Mouse (Mus musculus) T-helper 1 cell (primary cell): Measurements from ENCODE around the gene Gm43517.

Experiments
- in situ Hi-C: fragments of 300-600 bp; cut with MboI, MseI; formaldehyde crosslinking; loops from one replicate; pipeline ENCODE4 v1.15.1; 2025; ENCODE audit warnings: high pct_unique_total_duplicates

Gm43517 gene

GRCm38 (mm10) chr12:49384876-49385630 is at the start of gene Gm43517:
Gm43517 (plus strand) TSS chr12:49385174.
- in situ Hi-C loops: no loop called here

DNA sequence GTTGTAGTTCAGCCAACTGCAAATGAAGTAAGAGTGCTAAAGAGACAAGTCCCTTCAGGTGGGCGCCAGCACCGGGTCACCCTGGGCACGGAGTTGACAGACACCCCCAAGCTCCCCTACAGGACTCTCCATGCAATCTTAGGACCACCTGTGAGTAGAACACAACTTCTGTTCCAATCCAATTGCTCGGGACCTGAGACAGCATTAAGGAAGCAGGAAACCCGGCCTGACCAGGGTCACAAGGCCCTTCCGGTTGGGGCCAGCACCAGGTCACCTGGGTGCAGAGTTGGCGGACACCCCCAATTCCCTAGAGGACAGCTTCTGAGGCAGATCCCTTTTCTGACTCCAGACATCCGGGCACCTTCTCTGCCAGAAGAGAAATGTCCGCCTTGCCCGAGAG is 35.3 kb upstream of the Gm43517 start:
- in situ Hi-C loops: loop anchor here (25.0 kb wide), 1 partner anchor 1913 kb away; no protein-coding TSS in a partner anchor

GRCm38 (mm10) chr12:49368931-49369330 is 16.0 kb upstream of the Gm43517 start:
- in situ Hi-C loops: loop anchor here (25.0 kb wide), 1 partner anchor 1893 kb away; no protein-coding TSS in a partner anchor

- in situ Hi-C loops: loop anchor here (25.0 kb wide), 1 partner anchor 1890 kb away; no protein-coding TSS in a partner anchor
Observed at GRCm38 (mm10) chr12:49372170-49372569, 12.8 kb upstream of the Gm43517 start.

DNA sequence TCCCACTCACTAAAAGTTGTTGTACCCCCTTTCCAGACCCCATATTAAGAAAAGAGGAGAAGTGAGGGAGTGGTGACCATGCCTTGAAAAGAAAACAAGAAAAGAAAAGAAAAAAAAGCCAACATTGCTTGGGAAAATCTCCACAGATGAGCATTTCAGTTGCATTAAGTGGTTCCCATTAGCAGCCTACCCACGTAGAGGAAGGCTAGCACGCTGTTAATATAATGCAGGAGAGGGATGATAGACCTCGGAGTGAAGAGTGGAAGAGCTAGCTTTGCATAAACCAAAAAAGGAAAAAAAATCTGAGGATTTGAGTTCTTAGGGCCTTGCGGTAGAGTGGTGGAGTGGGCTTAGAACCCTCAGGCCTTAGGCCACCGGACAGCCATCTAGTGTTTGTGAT is 11.8 kb upstream of the Gm43517 start:
- in situ Hi-C loops: loop anchor here (25.0 kb wide), 1 partner anchor 1889 kb away; no protein-coding TSS in a partner anchor

DNA sequence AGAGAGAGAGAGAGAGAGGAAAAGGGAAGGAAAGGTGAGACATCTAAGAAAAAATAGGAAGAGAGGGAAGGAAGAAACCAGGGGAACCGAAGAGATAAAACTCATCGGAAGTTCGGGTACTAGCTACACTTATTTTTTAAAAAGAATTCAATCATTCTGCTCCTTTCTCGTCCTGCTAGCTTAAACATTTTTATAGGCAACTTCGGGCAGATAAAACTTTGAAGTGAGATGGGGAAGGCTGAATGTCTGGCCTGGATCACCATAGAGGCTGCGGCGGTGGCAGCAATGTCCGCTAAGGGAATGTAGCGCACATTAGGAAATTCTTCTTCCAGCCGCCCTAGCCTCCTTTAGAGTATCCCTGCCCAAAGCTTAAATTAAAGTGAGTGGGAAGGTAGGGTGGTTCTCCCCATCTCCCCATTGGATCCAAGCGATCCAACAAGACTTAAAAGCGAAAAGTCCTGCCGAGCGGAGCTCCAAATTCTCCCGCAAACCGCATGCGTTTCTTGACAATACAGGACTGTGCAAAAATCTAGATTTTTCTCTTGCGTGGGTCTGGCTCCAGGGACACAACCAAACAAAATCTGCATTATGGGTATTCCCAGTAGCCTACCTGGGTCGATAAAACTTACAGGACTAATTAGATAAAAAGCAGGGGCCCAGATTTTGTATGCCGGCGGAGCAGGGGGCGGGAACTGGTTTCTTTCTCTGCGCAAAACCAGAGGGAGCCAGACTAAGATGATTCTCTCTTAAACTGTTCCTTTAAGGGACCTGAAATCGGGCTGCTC is 11.0 kb upstream of the Gm43517 start:
- in situ Hi-C loops: loop anchor here (25.0 kb wide), 1 partner anchor 1888 kb away; no protein-coding TSS in a partner anchor

DNA sequence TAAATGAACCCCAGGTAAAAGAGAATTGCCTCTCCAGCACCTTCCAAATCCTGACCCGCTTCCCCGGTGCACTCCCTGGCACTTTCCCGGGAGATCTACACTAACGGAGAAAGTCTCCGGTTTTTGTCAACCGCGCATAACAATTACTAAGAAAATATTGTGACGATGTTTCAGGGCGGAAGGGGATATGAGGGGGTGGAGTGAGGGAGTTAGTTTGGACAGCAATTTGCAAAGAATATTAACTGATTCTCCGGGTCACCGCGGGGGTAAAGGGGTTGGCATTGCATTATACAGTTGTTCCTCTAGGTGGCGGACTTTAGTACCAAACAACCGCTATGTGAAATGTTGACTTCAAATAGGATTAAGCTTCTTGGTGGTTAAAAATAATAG is 10.4 kb upstream of the Gm43517 start:
- in situ Hi-C loops: loop anchor here (25.0 kb wide), 1 partner anchor 1888 kb away; no protein-coding TSS in a partner anchor

GRCm38 (mm10) chr12:49375427-49376317 is 9.3 kb upstream of the Gm43517 start:
- in situ Hi-C loops: no loop called here

- in situ Hi-C loops: no loop called here
Observed at GRCm38 (mm10) chr12:49376318-49376992, 8.5 kb upstream of the Gm43517 start.

DNA sequence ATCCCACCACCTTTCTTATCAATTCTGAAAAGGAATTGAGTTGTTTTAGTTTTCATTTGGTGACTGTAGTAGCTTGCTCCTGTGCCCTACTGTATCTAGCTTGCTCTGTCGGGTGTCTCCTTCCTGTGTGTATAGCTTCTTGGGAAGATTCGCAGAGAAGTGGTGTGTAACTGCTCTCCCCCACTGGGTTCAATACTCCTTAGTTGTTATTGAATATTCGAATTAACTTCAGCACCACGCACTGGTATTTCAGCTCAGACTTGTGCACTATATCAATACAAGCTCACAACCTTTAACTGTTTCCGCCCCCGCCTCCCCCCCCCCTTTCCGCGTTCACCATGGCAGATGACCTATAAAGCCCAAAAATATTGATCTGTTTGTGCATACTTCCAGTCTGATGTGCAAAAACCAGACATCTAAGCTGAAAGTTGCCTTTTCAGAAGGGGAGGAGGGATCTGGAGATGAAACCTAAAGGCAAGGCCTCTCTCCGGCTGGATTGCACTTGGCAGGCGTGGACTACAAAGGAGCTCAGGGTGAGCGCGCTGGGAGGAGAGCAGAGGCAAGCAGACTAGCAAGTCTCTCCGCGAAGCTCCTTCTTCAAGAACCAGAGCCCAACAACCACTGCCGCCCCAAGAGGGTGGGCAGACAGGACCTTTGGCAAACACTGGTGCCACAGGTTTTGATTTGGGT is 7.5 kb upstream of the Gm43517 start:
- in situ Hi-C loops: no loop called here

- in situ Hi-C loops: no loop called here
Observed at GRCm38 (mm10) chr12:49378920-49379319, 6.1 kb upstream of the Gm43517 start.

DNA sequence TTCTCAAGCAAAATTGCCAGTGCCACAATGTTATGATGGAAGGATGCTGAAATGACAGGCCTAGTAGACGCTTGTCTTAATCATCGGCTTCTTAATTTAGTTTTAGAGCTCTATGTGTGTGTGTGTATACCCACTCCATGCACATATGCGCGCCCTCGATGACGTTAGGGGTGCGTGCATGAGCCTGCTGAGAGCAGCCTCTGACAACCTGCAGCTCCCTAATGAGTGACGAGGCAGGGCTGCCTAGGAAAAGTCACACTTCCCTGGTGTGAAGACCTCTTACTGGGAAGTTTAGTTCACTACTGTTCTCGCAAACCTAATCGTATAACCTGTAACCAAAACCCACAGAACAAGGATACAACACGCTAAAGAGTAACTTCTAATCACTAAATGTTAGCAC is 5.5 kb upstream of the Gm43517 start:
- in situ Hi-C loops: no loop called here

DNA sequence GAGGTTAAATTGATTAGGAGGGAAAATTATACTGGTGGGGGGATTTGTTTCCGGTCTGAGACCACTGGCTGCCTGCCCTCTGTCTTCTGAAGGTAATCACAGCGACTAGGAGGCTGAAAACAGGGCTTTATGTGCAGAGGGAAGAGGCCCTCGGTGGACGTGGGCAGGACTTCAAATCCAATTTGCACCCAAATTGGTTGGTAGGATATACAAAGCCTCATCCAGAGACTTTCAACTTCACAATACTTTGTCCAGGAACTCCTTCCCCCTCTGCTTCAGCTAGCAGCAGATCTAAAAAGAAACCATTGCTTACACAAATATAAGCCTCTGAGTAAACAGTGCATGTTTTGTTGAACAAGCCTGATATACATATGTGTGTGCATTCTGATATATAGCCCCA is 4.5 kb upstream of the Gm43517 start:
- in situ Hi-C loops: no loop called here

DNA sequence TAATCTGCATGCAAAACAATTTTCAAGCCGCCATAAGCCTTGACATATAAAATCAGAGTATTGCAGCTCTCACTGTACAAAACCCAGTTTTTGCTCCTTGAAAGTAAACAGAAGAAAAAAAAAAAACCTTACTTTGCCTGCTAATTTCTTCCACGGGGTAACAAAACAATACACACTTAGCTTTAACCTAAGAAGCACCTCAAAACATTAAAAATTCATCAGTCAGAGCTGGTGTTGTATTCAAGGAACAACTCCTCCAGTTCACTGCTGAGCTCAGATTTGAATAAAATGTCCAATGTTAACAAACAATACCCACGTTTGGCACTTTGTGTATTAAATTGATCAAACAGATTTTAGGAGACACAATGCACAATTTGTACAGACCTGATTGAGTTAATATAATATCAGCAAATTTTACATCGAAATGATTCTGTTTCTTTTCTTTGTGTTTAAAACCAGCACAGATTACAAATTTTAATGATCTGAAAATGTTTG is 3.9 kb upstream of the Gm43517 start:
- in situ Hi-C loops: no loop called here

- in situ Hi-C loops: no loop called here
Observed at GRCm38 (mm10) chr12:49381721-49382365, 3.1 kb upstream of the Gm43517 start.

DNA sequence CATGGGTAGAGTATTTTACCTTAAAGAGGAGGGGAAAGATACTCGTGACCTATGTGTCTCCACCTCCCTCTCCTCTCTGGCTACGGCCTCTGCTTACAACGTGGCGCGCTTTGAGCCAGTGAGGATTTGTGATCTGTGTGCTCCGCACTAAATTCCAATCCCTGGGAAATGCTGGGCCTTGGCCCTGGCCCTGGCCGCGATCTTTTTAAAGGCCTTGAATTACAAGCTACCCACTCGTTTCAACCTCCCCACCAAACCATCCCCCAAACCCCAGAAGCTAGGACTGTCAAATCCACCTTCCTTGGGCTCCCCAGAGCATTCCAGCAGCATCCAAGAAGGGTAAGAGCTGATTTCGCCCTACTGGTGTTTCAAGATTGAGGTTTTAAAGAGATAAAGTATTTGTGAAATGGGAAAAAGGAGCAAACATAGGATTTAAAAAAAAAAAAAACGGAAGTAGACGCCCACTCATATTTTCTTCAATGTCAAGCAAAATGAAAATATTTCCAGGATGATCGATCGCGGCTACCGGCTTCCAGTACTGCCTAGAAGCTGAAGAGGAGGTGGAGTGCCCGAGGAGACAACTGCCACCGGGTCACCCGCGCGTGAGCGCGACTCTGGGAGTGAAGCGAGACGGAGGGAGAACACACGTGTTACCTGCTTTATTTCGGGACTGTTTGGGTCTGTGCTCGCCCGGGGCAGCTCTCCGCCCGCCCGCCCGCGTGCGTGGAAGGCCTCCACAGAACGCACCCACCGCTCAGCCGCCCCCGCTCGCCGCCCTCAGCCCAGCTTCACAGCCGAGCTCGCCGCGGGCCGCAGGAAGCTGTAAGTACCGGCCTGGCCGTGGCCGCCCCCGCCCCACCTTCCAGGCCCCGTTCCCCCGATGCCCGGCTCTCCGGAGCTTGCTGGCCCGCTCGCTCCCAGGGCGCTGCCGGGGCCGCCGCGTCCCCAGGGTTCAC is 2.1 kb upstream of the Gm43517 start, which contains the start of gene Foxg1:
TSS of gene Foxg1 (plus strand) at position 96 of the 956 bp plus-strand sequence.
- in situ Hi-C loops: no loop called here

GRCm38 (mm10) chr12:49383521-49384133 is 1.3 kb upstream of the Gm43517 start:
- in situ Hi-C loops: no loop called here

- in situ Hi-C loops: no loop called here
Observed at GRCm38 (mm10) chr12:49384295-49384875, 589 bp upstream of the Gm43517 start.
